Mouse (Mus musculus): ENCODE measurements around the gene Tril. TPM values are rescaled to one million over a fixed set of nuclear protein-coding genes. Genes with fewer than 3 reads are reported as not detected.

Tril gene
- 32.4 TPM for polyA plus RNA-seq (2014; fragmentation: Illumina TruSeq; extraction: RNeasy Lipid Tissue Mini Kit (QIAGEN cat#74804))

DNA sequence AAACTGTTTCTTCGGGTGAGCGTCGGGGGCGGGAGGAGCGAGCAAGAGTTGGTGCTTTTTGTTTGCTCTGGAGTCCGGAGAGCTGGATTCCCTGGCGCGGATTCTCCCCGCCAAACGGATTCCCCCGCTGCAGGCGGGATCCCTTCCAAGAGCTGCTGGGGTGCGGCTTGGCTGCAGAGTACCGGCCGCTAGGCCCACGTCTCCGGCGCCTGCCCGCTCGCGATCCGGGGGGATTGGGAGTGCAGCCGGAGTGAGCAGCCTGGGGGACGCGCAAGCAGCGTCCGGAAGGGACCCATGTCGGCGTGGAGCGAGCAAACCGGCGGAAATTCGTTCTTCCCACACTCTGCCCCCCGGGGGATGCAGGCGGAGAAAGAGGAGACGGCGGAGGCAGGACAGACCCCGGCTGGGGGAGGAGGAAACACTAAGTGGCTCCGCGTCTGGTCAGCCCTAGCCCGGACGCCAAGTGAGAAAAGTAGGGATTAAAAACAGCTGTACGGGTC, at the start of gene Tril:
TSS of gene Tril (minus strand) at position 345 of the 500 bp plus-strand sequence.

Other genes with a start within 250 kb of the Tril start
- gene Cpvl, start 157.8 kb upstream of the Tril start, polyA plus RNA-seq (2014; fragmentation: Illumina TruSeq; extraction: RNeasy Lipid Tissue Mini Kit (QIAGEN cat#74804)): not detected
- gene Chn2, start 218.7 kb upstream of the Tril start, polyA plus RNA-seq (2014; fragmentation: Illumina TruSeq; extraction: RNeasy Lipid Tissue Mini Kit (QIAGEN cat#74804)): 19.4 TPM

All from ovary, adult 10 weeks (tissue).